Mouse (Mus musculus) midbrain, embryonic 13.5 days (tissue): Measurements from ENCODE around the gene Saysd1. TPM values are rescaled to one million over a fixed set of nuclear protein-coding genes. Genes with fewer than 3 reads are reported as not detected.
A peak's percentile ranks its signal among the peaks of the same experiment; 100 is the strongest.

Experiments used
- ATAC-seq: fragments of 200-750 bp; cut with Nextera tagmentation; 2 replicates; pipeline ENCODE4 v1.8.0; 2017; ENCODE audit warnings: mild to moderate bottlenecking, moderate TSS enrichment, moderate library complexity
- H3K27ac ChIP-seq: fragments of 300-500 bp; sonication (generic); 2 replicates; pipeline ENCODE4 v1.5.1; 2015; ENCODE audit warnings: inconsistent platforms, mild to moderate bottlenecking, moderate library complexity
- H3K27me3 ChIP-seq: fragments of 300-500 bp; sonication (generic); 2 replicates; pipeline ENCODE4 v1.6.1; 2015; ENCODE audit warnings: mild to moderate bottlenecking, inconsistent platforms
- H3K36me3 ChIP-seq: fragments of 300-500 bp; sonication (generic); 2 replicates; pipeline ENCODE4 v1.6.1; 2015; ENCODE audit warnings: mild to moderate bottlenecking, inconsistent platforms
- H3K4me1 ChIP-seq: fragments of 300-500 bp; sonication (generic); replicated peaks from 2 replicates; pipeline ENCODE4 v1.6.1; 2015; ENCODE audit warnings: inconsistent platforms
- H3K4me2 ChIP-seq: fragments of 300-500 bp; sonication (generic); replicated peaks from 2 replicates; pipeline ENCODE4 v1.6.1; 2015; ENCODE audit warnings: moderate library complexity, mild to moderate bottlenecking, inconsistent platforms
- H3K4me3 ChIP-seq: fragments of 300-500 bp; sonication (generic); replicated peaks from 2 replicates; pipeline ENCODE4 v1.5.1; 2015; ENCODE audit warnings: mild to moderate bottlenecking, inconsistent platforms
- H3K9ac ChIP-seq: fragments of 300-500 bp; sonication (generic); replicated peaks from 2 replicates; pipeline ENCODE4 v1.6.1; 2015; ENCODE audit warnings: mild to moderate bottlenecking, inconsistent platforms
- H3K9me3 ChIP-seq: fragments of 300-500 bp; sonication (generic); 2 replicates; pipeline ENCODE4 v1.6.1; 2016; ENCODE audit warnings: mild to moderate bottlenecking, inconsistent platforms
- WGBS: fragments of 180-500 bp; shearing (Covaris S2); methylation state at CpG from one replicate; pipeline ENCODE4 v1.1.7; 2015; 5-methylcytosine and 5-hydroxymethylcytosine counted together
- polyA plus RNA-seq: library from polyadenylated mRNA; unstranded; fragments of >200 nt; fragmentation: Nextera tagmentation; extraction: Ambion mirVana; gene quantifications from 2 replicates; pipeline ENCODE4 v1.2.1, GENCODE M21; 2015

Gene Saysd1
- 14.8 and 15.1 TPM in 2 replicates for polyA plus RNA-seq

DNA sequence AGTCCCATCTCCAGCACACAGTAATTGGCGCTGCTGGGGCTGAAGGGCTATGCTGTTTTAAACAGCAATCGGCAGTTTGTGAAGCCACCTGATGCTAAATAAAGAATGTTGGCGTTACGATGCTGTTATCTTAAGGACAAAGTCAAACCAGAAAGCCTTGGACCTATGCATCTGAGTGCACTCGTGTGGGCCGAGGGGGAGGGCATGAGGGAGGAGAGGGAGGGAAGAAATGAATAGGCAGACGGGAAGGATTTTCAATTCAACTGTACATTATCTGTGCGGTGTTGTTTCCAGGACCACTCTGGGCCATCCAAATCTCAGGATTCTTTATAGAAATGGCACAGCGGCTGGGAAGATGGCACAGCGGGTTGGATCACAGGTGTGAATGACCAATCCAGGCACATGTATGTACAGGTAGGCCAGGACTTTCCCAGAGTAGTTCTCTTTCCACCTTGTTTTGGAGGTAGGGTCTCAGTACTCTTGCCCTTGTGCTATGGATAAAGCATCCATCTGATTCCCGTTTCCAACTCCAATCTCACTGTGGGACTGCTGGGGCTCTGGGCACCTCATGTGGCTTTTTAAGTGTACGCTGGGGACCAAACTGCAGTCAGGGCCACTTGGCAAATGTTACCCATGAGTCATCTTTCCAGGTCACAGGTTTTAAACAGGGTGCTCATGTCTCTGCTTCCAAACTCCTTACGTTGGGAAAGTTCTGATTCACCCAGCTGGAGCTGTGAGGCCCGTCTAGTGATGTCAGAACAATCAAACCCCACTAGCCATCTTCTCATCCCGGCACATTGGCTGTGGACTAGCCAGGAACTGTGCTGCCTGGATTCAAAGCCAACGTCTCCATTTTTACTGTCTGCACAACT lies at the start of gene Saysd1:
Gene Saysd1 (minus strand): TSS at position 51 of the 872 bp plus-strand sequence.
- Histone ChIP-seq H3K36me3 (peaks cover 3% of the 10 kb centered on the region; the same call in 1 of the 2 replicates), H3K27ac (no peak within 1 kb of the TSS), H3K4me3 (no peak within 1 kb of the TSS), H3K4me1 (no peaks in the 10 kb centered on the region), H3K4me2 (no peak within 1 kb of the TSS), H3K9ac (no peak within 1 kb of the TSS), H3K9me3 (no peaks in the 10 kb centered on the region), H3K27me3 (no peaks in the 10 kb centered on the region)
- ATAC-seq: no peak
- WGBS: 85% methylated on average over 16 of the region's 16 CpGs

DNA sequence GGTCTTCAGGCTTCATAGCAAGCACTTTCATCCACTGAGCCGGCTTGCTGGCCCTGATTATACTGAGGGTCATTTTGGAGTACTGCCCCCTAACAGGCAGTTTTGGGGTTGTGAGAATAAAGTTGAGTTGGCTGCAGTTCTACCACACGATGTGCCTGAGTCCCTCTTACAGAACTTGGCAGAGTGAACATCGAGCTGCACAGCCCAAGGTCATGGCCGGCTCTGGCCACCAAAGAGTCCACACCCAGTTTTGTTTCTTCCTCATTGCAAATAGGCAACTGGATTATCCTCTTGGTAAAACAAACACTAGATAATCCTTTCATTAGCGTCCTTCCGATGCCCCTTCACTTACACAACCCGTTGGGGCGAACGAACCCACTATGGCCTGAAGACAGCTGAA lies 47.1 kb upstream of the Saysd1 start:
- 75% methylated on average over 9 of the region's 9 CpGs for WGBS
- H3K4me2 ChIP-seq: no peak overlapping the region

DNA sequence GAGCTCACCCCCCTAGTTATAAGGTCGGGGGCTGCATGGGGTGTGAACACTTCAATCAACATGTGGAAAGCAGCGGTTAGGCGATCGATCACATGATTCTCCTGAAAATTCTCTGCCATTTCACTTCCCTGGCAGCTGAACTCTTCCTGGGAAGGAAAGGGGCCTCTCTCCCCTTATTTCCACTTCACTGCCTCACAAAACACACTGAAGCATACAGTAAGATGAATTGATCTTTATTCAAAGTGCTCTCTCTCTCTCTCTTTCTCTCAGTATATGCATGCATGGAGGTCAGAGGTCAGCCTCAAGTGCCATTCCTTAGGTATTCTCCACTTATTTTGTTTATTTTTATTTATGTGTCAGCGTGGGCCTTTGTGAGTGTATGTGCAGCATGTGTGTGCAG lies 45.4 kb upstream of the Saysd1 start:
- Histone ChIP-seq H3K27ac (no peak overlapping the region), H3K36me3 (no peaks in the 10 kb centered on the region), H3K27me3 (peaks cover 22% of the 10 kb centered on the region), H3K4me2 (no peak overlapping the region), H3K9me3 (no peaks in the 10 kb centered on the region), H3K4me1 (peaks cover 28% of the 10 kb centered on the region), H3K4me3 (no peak overlapping the region), H3K9ac (no peak overlapping the region)
- ATAC-seq: no peak
- 57% methylated on average over 5 of the region's 5 CpGs for WGBS

More for the DNA sequence above, 47.1 kb upstream of the Saysd1 start:
- peaks cover 13% of the 10 kb centered on the region for H3K4me1 ChIP-seq
- no peak overlapping the region for H3K4me3 ChIP-seq
- H3K9ac ChIP-seq: no peak overlapping the region
- H3K27ac ChIP-seq: no peak overlapping the region
- no peak for ATAC-seq
- peaks cover 16% of the 10 kb centered on the region for H3K27me3 ChIP-seq
- H3K36me3 ChIP-seq: no peaks in the 10 kb centered on the region
- H3K9me3 ChIP-seq: no peaks in the 10 kb centered on the region

DNA sequence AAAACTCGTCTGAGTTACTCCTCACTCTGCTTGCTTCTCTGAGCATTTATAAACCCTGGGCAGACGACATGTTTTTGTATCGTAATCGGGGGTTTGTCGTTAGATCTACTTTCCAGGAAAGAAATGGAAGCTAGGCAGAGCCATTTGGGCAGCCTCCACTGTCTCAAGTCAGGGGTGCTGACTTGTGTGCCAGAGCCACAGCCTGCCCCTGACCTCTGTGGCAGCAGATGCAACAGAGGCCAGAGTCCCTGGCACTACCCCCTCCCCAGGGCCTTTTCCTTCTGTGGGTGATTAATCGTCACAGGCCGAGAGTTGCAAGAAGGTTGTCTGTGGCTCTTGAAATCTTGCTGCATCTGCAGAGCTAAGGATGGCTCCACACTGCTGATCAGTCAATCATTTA lies 44.3 kb upstream of the Saysd1 start:
- Histone ChIP-seq H3K9me3 (no peaks in the 10 kb centered on the region), H3K4me3 (no peak overlapping the region), H3K4me1 (peaks cover 32% of the 10 kb centered on the region), H3K27me3 (peaks cover 22% of the 10 kb centered on the region), H3K4me2 (no peak overlapping the region), H3K9ac (no peak overlapping the region), H3K36me3 (no peaks in the 10 kb centered on the region), H3K27ac (no peak overlapping the region)
- ATAC-seq: no peak
- 87% methylated on average over 7 of the region's 7 CpGs for WGBS

DNA sequence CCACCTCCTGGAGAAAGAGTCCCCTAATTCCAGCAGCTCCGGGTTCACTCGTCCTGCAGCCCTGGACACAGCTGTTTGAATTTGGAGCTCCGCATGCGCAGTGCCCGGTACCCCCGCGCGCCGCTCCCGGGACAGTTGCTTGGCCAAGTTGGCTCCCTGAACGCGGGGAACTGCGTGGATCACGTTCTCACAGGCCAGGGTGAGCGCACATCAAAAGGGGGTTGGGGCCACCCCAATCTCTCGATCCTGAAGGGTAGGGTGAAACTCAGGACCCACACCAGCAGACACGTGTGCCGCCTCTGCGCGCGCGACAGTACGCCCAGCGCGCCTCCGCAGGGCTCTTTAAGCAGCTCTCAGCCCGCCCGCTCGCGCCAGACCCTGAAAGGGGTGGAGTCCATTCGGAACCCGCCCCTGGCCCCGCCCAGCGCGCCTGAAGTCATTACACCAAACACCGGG lies 43.2 kb upstream of the Saysd1 start, which contains the start of gene Kcnk5:
Gene Kcnk5 (minus strand): TSS at position 344 of the 456 bp plus-strand sequence.
- H3K27ac ChIP-seq: no peak within 1 kb of the TSS
- under 1% methylated on average over 36 of the region's 36 CpGs for WGBS

DNA sequence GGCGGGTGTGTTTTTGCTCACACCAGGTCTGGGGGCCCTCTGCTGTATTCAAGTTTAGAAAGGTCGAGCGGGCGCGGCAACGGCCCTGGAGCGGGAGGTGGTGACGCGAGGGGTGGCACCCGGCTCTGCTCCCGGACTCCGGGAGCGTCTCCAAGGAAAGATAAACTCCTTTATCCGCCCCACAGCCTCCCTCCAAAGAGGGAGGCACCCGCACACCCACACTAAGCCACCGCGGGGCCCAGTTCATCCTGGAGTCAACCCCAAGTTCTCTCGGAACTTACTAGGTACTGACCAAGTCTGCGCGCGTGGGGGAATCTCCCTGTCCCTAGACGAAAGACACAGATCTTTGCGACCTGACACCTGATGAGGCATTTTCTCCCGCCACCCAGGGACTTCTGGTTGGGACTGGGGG lies 42.4 kb upstream of the Saysd1 start:
- peak overlapping the region; percentile 63 for H3K9ac ChIP-seq
- no peaks in the 10 kb centered on the region for H3K9me3 ChIP-seq
- H3K27me3 ChIP-seq: peaks cover 22% of the 10 kb centered on the region
- WGBS: under 1% methylated on average over 24 of the region's 24 CpGs
- no peak; the same call in 1 of the 2 replicates for ATAC-seq
- no peak overlapping the region for H3K27ac ChIP-seq
- H3K4me2 ChIP-seq: peak overlapping the region; percentile 88
- no peaks in the 10 kb centered on the region for H3K36me3 ChIP-seq
- H3K4me1 ChIP-seq: peaks cover 32% of the 10 kb centered on the region
- peak overlapping the region; percentile 60 for H3K4me3 ChIP-seq

More for the DNA sequence above, 43.2 kb upstream of the Saysd1 start, which contains the start of gene Kcnk5:
- peak within 1 kb of the TSS; percentile 63 for H3K9ac ChIP-seq
- H3K27me3 ChIP-seq: peaks cover 22% of the 10 kb centered on the region
- no peaks in the 10 kb centered on the region for H3K36me3 ChIP-seq
- peak within 1 kb of the TSS; percentile 88 for H3K4me2 ChIP-seq
- H3K4me1 ChIP-seq: peaks cover 32% of the 10 kb centered on the region
- peak within 1 kb of the TSS; percentile 60 for H3K4me3 ChIP-seq
- ATAC-seq: peak; percentile 93
- no peaks in the 10 kb centered on the region for H3K9me3 ChIP-seq

DNA sequence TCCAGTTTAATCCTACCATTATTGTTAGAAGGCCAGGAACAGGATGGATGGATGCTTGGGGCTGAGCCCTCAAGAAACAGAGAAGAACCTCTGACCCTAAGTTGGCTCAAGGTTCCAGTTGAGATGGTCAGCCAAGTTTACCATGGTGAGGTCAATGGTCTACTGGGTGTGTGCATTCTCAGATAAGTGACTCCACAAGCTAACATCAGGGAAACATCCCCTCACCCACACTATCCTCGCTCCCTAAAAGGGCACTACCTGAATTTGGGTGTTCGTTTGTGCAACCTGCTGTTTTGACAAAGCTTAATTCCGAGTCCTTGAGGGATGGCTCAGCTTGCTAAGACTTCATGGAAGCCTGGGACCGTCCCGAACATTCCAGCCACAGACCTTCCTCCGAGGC lies 42.0 kb upstream of the Saysd1 start:
- Histone ChIP-seq H3K27ac (no peak overlapping the region), H3K4me1 (peaks cover 32% of the 10 kb centered on the region), H3K9ac (peak overlapping the region; percentile 63), H3K36me3 (no peaks in the 10 kb centered on the region), H3K27me3 (peaks cover 22% of the 10 kb centered on the region), H3K4me3 (peak overlapping the region; percentile 60), H3K9me3 (no peaks in the 10 kb centered on the region), H3K4me2 (peak overlapping the region; percentile 88)
- no peak for ATAC-seq
- WGBS: 11% methylated on average over 6 of the region's 6 CpGs

DNA sequence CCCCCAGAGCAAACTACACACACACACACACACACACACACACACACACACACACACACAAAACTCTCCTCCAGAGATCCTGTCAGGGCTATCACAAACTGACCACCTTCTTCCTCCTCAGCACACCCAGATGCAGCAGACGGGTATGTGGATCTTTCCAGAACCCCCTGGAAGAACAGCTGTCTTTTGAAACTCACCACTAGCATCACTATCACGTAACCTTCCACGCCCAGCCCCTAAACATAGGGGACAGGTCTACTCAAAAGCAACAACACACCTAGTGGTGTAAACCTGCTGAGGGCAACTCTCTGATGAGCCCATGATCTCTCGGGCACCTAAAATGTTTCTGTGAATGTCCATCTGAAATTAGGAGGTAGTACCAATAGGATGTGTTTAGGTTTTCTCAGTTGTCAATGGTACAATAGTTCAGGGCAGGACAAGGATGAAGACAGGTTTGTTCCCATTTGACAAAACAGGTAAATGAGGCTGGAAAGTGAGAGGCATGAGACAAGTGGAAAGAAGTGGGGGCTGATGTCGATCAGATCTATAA lies 41.5 kb upstream of the Saysd1 start:
- Histone ChIP-seq H3K36me3 (no peaks in the 10 kb centered on the region), H3K9ac (no peak overlapping the region), H3K9me3 (no peaks in the 10 kb centered on the region), H3K27me3 (peaks cover 22% of the 10 kb centered on the region), H3K4me2 (peak overlapping the region; percentile 88), H3K4me3 (peak overlapping the region; percentile 60; the same call in 1 of the 2 replicates), H3K27ac (no peak overlapping the region), H3K4me1 (peaks cover 32% of the 10 kb centered on the region)
- WGBS: 76% methylated on average over 5 of the region's 5 CpGs
- no peak for ATAC-seq

DNA sequence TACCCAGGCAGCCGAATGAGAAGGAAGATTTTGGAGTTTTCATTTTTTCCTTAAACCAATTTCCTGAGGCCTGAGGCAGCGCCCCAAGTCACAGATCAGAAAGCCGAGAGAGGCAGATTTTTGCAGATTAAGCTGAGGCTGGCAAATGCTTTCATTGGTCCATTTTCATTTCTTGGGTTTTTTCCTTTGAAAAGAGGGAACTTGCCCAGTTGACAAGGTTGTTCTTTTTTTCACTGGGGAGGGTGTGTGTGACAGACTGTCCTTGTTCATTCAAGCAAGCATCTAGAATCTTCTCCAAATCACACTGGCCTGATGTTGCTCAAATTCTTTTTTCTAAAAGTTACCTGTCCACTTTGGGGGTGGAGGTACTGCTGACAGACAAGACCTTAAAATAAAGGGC lies 40.7 kb upstream of the Saysd1 start:
- no peak overlapping the region for H3K4me3 ChIP-seq
- no peak overlapping the region for H3K9ac ChIP-seq
- peaks cover 32% of the 10 kb centered on the region for H3K4me1 ChIP-seq
- H3K4me2 ChIP-seq: peak overlapping the region; percentile 88
- peaks cover 22% of the 10 kb centered on the region for H3K27me3 ChIP-seq
- no peaks in the 10 kb centered on the region for H3K36me3 ChIP-seq
- WGBS: 14% methylated on average over 3 of the region's 3 CpGs
- no peaks in the 10 kb centered on the region for H3K9me3 ChIP-seq
- ATAC-seq: no peak
- H3K27ac ChIP-seq: no peak overlapping the region

DNA sequence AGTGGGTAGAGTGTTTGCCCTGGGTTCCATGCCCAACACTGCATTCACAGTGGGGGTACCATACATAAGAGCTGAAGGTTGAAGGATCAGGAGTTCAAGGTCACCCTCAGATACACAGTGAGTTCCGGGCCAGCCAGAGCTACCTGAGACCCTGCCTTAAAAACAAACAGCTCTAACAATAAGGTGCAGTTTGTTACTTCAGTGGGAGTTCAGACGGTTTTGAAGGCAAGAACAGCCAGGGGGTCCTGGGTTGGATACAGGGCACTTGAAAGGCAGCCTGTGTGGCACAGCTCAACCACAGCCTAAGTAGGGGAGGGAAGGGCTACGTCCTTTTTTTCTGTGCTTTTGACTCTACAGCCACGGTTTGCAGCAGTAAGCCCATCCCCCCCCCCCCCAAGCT lies 40.3 kb upstream of the Saysd1 start:
- H3K27ac ChIP-seq: no peak overlapping the region
- H3K4me1 ChIP-seq: peaks cover 29% of the 10 kb centered on the region
- peaks cover 22% of the 10 kb centered on the region for H3K27me3 ChIP-seq
- peak overlapping the region; percentile 88; the same call in 1 of the 2 replicates for H3K4me2 ChIP-seq
- 11% methylated on average over 4 of the region's 4 CpGs for WGBS
- no peaks in the 10 kb centered on the region for H3K9me3 ChIP-seq
- no peak overlapping the region for H3K4me3 ChIP-seq
- H3K36me3 ChIP-seq: no peaks in the 10 kb centered on the region
- H3K9ac ChIP-seq: no peak overlapping the region
- ATAC-seq: no peak

DNA sequence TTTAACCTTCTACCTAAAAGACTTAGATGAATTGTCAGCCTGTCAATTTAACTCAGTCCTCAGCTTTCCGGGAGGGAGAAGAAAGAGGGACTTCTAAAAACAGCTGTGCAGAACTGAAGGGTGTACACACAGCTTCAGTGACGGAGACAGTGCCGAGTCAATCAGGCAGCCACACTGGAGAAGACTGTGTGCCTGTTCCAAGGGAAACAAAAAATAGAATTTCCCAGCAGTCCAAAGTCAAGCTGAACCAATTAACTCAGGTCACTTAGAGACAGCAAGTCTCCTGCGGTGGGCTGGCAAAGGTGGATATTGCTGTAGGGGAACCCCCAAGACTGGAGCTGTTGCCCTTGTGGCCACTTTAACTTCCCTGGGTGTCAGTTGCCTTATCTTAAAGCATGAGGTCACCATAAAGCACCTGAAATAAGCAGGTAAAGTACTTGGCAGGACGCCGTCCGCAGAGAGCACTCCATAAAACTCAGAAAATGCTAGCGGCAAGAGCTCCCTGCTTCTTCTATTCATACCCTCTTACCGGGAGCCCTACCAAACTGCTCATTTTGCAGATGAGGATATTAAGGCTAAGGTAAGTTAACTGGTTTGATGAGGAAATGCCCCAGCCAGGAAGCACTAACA lies 39.3 kb upstream of the Saysd1 start:
- H3K4me2 ChIP-seq: no peak overlapping the region
- no peak overlapping the region for H3K4me3 ChIP-seq
- no peak overlapping the region for H3K9ac ChIP-seq
- no peaks in the 10 kb centered on the region for H3K36me3 ChIP-seq
- H3K4me1 ChIP-seq: peaks cover 29% of the 10 kb centered on the region
- no peak overlapping the region for H3K27ac ChIP-seq
- H3K9me3 ChIP-seq: no peaks in the 10 kb centered on the region
- H3K27me3 ChIP-seq: peaks cover 21% of the 10 kb centered on the region
- 77% methylated on average over 9 of the region's 9 CpGs for WGBS
- no peak for ATAC-seq

DNA sequence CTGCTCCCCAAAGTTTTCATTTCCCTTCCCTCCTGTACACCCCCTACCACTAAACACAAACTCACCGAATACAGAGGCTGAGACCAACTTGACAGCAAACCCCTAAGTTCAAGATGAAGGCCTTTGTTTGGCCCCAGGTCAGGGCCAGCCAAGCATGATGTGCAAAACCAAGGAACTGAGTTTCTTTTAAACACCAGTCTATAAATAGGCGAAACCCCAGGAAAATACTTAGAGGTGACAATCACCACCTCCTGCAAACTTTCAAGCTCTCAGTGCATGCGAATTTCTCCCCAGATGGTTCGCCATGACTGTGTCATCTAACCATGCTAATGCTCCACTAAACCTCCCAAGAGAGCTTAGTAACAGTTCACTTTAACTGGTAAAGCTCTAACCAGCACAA lies 37.4 kb upstream of the Saysd1 start:
- no peak overlapping the region for H3K27ac ChIP-seq
- no peak overlapping the region for H3K4me3 ChIP-seq
- H3K9me3 ChIP-seq: no peaks in the 10 kb centered on the region
- H3K27me3 ChIP-seq: peaks cover 9% of the 10 kb centered on the region
- H3K36me3 ChIP-seq: no peaks in the 10 kb centered on the region
- ATAC-seq: no peak
- WGBS: 86% methylated on average over 4 of the region's 4 CpGs
- H3K9ac ChIP-seq: no peak overlapping the region
- H3K4me2 ChIP-seq: no peak overlapping the region
- H3K4me1 ChIP-seq: peaks cover 22% of the 10 kb centered on the region
